Mouse (Mus musculus) CH12.LX (cell line): ENCODE measurements at regions not wholly inside any gene's neighbourhood (a gene's known extent, or its start where the extent isn't known, plus 50 kb on each side); places are given as distances from the start of the nearest gene placed in this dataset.

ENCODE experiments used
- DNase-seq: peaks from one replicate; pipeline ENCODE4 v3.0.0-alpha.2; 2013; ENCODE audit errors: extremely low read depth
- H3K27ac ChIP-seq: 2 replicates; pipeline ENCODE4 v1.5.1; 2012; ENCODE audit warnings: low read depth, mild to moderate bottlenecking, control low read depth, moderate library complexity; ENCODE audit not compliant: insufficient read depth
- H3K27me3 ChIP-seq: replicated peaks from 2 replicates; pipeline ENCODE3; 2012; ENCODE audit warnings: inconsistent platforms
- H3K36me3 ChIP-seq, 2 experiments: replicated peaks in 1 of 2; 2 replicates each; pipeline versions ENCODE3 to v1.6.1; 2012; ENCODE audit warnings: inconsistent platforms in 1 of 2, low read length in 1 of 2, mild to moderate bottlenecking in 1 of 2, mixed read lengths in 1 of 2, moderate library complexity in 1 of 2; ENCODE audit not compliant: control insufficient read depth in 1 of 2, insufficient read depth in 1 of 2
- H3K4me1 ChIP-seq, 2 experiments: 2 replicates each; pipeline ENCODE4 v1.6.1; 2012; ENCODE audit warnings: inconsistent platforms in 1 of 2, moderate library complexity in 1 of 2; ENCODE audit not compliant: insufficient read depth in 2 of 2, control insufficient read depth in 1 of 2
- H3K4me2 ChIP-seq: 2 replicates; pipeline ENCODE4 v1.6.1; 2012; ENCODE audit warnings: low read depth, mild to moderate bottlenecking, control low read depth; ENCODE audit not compliant: poor library complexity, insufficient read depth, severe bottlenecking
- H3K4me3 ChIP-seq, 3 experiments: fragments of 150-350 bp in 1 of 3; sonication (generic) in 1 of 3; replicated peaks in 1 of 3; 2 replicates each; pipeline versions ENCODE3 to v1.5.1; 2011 to 2012; ENCODE audit warnings: low read depth in 2 of 3, low read length in 2 of 3, mild to moderate bottlenecking in 2 of 3, moderate library complexity in 2 of 3, control low read depth in 1 of 3, improper control_type of control experiment in 1 of 3, inconsistent platforms in 1 of 3, mixed read lengths in 1 of 3; ENCODE audit not compliant: poor library complexity in 1 of 3
- H3K79me2 ChIP-seq: replicated peaks from 2 replicates; pipeline ENCODE4 v1.6.1; 2012; ENCODE audit warnings: mild to moderate bottlenecking, moderate library complexity; ENCODE audit not compliant: control insufficient read depth, poor library complexity, insufficient read depth, severe bottlenecking; ENCODE audit errors: extremely low read depth
- H3K9ac ChIP-seq: 2 replicates; pipeline ENCODE4 v1.6.1; 2012; ENCODE audit warnings: low read depth, mild to moderate bottlenecking, control low read depth, moderate library complexity; ENCODE audit not compliant: insufficient read depth
- H3K9me3 ChIP-seq: replicated peaks from 2 replicates; pipeline ENCODE3; 2012; ENCODE audit warnings: low read length, inconsistent platforms, mixed read lengths
- BHLHE40 ChIP-seq: IDR thresholded peaks from 2 replicates; pipeline ENCODE4 v1.6.1; 2011; ENCODE audit warnings: mild to moderate bottlenecking, low read depth, low read length, improper control_type of control experiment
- CHD1 ChIP-seq: IDR thresholded peaks from 2 replicates; pipeline ENCODE4 v1.6.1; 2012; ENCODE audit warnings: low read depth, low read length, improper control_type of control experiment, inconsistent platforms
- CTCF ChIP-seq, 2 experiments: IDR thresholded peaks in 1 of 2; conservative IDR thresholded peaks in 1 of 2; 2 replicates each; pipeline ENCODE4 v1.5.1; 2011 to 2012; ENCODE audit warnings: low read depth in 2 of 2, low read length in 2 of 2, improper control_type of control experiment in 1 of 2, inconsistent platforms in 1 of 2, mild to moderate bottlenecking in 1 of 2, moderate library complexity in 1 of 2
- E2F4 ChIP-seq: IDR thresholded peaks from 2 replicates; pipeline ENCODE4 v1.6.1; 2011; ENCODE audit warnings: low read depth, low read length, improper control_type of control experiment; ENCODE audit not compliant: insufficient replicate concordance
- EP300 ChIP-seq: IDR thresholded peaks from 2 replicates; pipeline ENCODE4 v1.6.1; 2011; ENCODE audit warnings: low read length, improper control_type of control experiment
- GABPA ChIP-seq: IDR thresholded peaks from 2 replicates; pipeline ENCODE4 v1.6.1; 2012; ENCODE audit warnings: low read depth, low read length, improper control_type of control experiment, inconsistent platforms; ENCODE audit not compliant: insufficient replicate concordance
- IRF4 ChIP-seq: IDR thresholded peaks from 2 replicates; pipeline ENCODE4 v1.6.1; 2014; ENCODE audit warnings: low read depth, mild to moderate bottlenecking, inconsistent platforms, low read length, improper control_type of control experiment
- JUN ChIP-seq: IDR thresholded peaks from 2 replicates; pipeline ENCODE4 v1.6.1; 2011; ENCODE audit warnings: low read depth, mild to moderate bottlenecking, low read length, improper control_type of control experiment, moderate library complexity; ENCODE audit not compliant: insufficient read depth
- JUND ChIP-seq: conservative IDR thresholded peaks from 2 replicates; pipeline ENCODE4 v1.6.1; 2011; ENCODE audit warnings: low read depth, low read length, improper control_type of control experiment
- KAT2A ChIP-seq: IDR thresholded peaks from 2 replicates; pipeline ENCODE4 v1.6.1; 2012; ENCODE audit warnings: low read length, improper control_type of control experiment, inconsistent platforms; ENCODE audit not compliant: insufficient replicate concordance
- MAFK ChIP-seq: IDR thresholded peaks from 2 replicates; pipeline ENCODE4 v1.6.1; 2011; ENCODE audit warnings: low read length, improper control_type of control experiment; ENCODE audit not compliant: insufficient replicate concordance
- MAX ChIP-seq: IDR thresholded peaks from 2 replicates; pipeline ENCODE4 v1.6.1; 2011; ENCODE audit warnings: low read length, improper control_type of control experiment
- MAZ ChIP-seq: IDR thresholded peaks from 2 replicates; pipeline ENCODE4 v1.6.1; 2012; ENCODE audit warnings: low read depth, mild to moderate bottlenecking, inconsistent platforms, low read length, improper control_type of control experiment, moderate library complexity
- MYC ChIP-seq: IDR thresholded peaks from 2 replicates; pipeline ENCODE4 v1.6.1; 2011; ENCODE audit warnings: low read depth, mild to moderate bottlenecking, improper control_type of control experiment, low read length
- NELFE ChIP-seq: IDR thresholded peaks from 2 replicates; pipeline ENCODE4 v1.6.1; 2011; ENCODE audit warnings: low read depth, low read length, improper control_type of control experiment
- NRF1 ChIP-seq: IDR thresholded peaks from 2 replicates; pipeline ENCODE4 v1.6.1; 2014; ENCODE audit warnings: low read depth, mild to moderate bottlenecking, inconsistent platforms, low read length, improper control_type of control experiment, moderate library complexity
- PAX5 ChIP-seq: IDR thresholded peaks from 2 replicates; pipeline ENCODE4 v1.6.1; 2012; ENCODE audit warnings: low read length, inconsistent platforms, mixed read lengths
- POLR2A ChIP-seq: IDR thresholded peaks from 2 replicates; pipeline ENCODE4 v1.6.1; 2011; ENCODE audit warnings: low read depth, mild to moderate bottlenecking, improper control_type of control experiment, low read length
- POLR2AphosphoS2 ChIP-seq: IDR thresholded peaks from 2 replicates; pipeline ENCODE4 v1.6.1; 2011; ENCODE audit warnings: low read depth, low read length, improper control_type of control experiment
- RAD21 ChIP-seq: IDR thresholded peaks from 2 replicates; pipeline ENCODE4 v1.6.1; 2011; ENCODE audit warnings: low read depth, mild to moderate bottlenecking, low read length, improper control_type of control experiment, moderate library complexity
- SMC3 ChIP-seq: IDR thresholded peaks from 2 replicates; pipeline ENCODE4 v1.6.1; 2011; ENCODE audit warnings: low read depth, low read length, improper control_type of control experiment
- TCF12 ChIP-seq: IDR thresholded peaks from 2 replicates; pipeline ENCODE4 v1.6.1; 2014; ENCODE audit warnings: low read depth, mild to moderate bottlenecking, inconsistent platforms, low read length, improper control_type of control experiment
- USF2 ChIP-seq: conservative IDR thresholded peaks from 2 replicates; pipeline ENCODE4 v1.6.1; 2011; ENCODE audit warnings: low read depth, low read length, improper control_type of control experiment
- ZKSCAN1 ChIP-seq: IDR thresholded peaks from 2 replicates; pipeline ENCODE4 v1.6.1; 2012; ENCODE audit warnings: low read depth, inconsistent platforms, low read length, improper control_type of control experiment, borderline replicate concordance
- ZMIZ1 ChIP-seq: IDR thresholded peaks from 2 replicates; pipeline ENCODE4 v1.6.1; 2012; ENCODE audit warnings: low read depth, mild to moderate bottlenecking, inconsistent platforms, low read length, improper control_type of control experiment
- ZNF384 ChIP-seq: IDR thresholded peaks from 2 replicates; pipeline ENCODE4 v1.6.1; 2012; ENCODE audit warnings: low read depth, low read length, improper control_type of control experiment, inconsistent platforms
- dilution Hi-C: fragments of 300-500 bp; cut with MboI; formaldehyde crosslinking; loops from 2 replicates; pipeline ENCODE4 v1.14.3; 2020; ENCODE audit warnings: low sequenced_read_pairs; ENCODE audit not compliant: extremely low pct_unique_long_range_greater_than_20kb, extremely low pct_ligation_motif_present
- in situ Hi-C: fragments of 300-500 bp; cut with MboI; formaldehyde crosslinking; loops from 3 replicates; pipeline ENCODE4 v1.14.3; 2019; ENCODE audit warnings: low sequenced_read_pairs, low pct_ligation_motif_present, low pct_unique_long_range_greater_than_20kb, mixed read lengths

DNA sequence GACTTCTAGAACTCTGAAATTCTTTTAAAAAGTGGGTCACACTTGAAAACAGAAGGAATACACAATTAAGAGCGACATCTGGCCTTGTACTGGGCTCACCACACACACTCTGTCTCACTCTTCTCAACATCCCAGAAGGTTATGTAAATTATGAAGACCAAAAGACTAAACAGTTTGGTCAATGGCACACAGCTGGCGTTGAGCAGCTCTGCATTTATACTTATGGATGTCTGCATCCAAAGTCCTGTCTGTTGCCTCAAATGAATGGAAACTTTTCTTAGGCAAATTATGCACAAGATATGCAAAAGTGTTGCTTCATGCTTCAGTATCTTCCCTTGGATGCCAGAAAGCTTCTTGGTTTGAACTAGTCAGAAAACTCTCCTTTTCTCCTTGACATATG is 323.5 kb downstream of the Ppp3ca start:
- Histone ChIP-seq H3K4me2 (no peak overlapping the region), H3K27ac (no peak overlapping the region), H3K4me3 (no peak overlapping the region), H3K4me1 (peaks cover 0 to 17% of the 10 kb centered on the region in 2 experiments; a peak in 3 of 4 replicates), H3K36me3 (no peaks in the 10 kb centered on the region), H3K9me3 (peaks cover 2% of the 10 kb centered on the region), H3K9ac (no peak overlapping the region), H3K27me3 (no peaks in the 10 kb centered on the region), H3K79me2 (no peaks in the 10 kb centered on the region)
- dilution Hi-C loops (no loop called here), in situ Hi-C loops (no loop called here)
- peak; percentile 74 for DNase-seq
- 0 out of 2 replicates have a peak, but pooled peaks have one; percentile 14 for TF ChIP-seq JUND
- 0 out of 4 replicates have a peak, but pooled peaks of 1 of the 2 experiments have one; percentile 8 for TF ChIP-seq CTCF (conservative IDR thresholded peaks at IDR 0.05 in 1 of 2, IDR thresholded peaks at IDR 0.05 in 1 of 2; ENCODE audit: low read depth in 2 of 2, low read length in 2 of 2)
- no peak; the same call in 1 of the 2 replicates for TF ChIP-seq RAD21
- TF ChIP-seq EP300: peak; percentile 64
- no peak for TF ChIP-seq GABPA
- 0 out of 2 replicates have a peak, but pooled peaks have one; percentile 8 for TF ChIP-seq SMC3
- peak; percentile 21; the same call in 1 of the 2 replicates for TF ChIP-seq MYC
- TF ChIP-seq TCF12: no peak
- 0 out of 2 replicates have a peak, but pooled peaks have one; percentile 14 for TF ChIP-seq KAT2A
- no peak for TF ChIP-seq POLR2A
- TF ChIP-seq MAFK: 0 out of 2 replicates have a peak, but pooled peaks have one; percentile 20
- TF ChIP-seq NELFE: no peak
- no peak for TF ChIP-seq JUN
- TF ChIP-seq POLR2AphosphoS2: no peak
- TF ChIP-seq ZKSCAN1: no peak
- TF ChIP-seq ZMIZ1: no peak
- no peak for TF ChIP-seq USF2
- TF ChIP-seq BHLHE40: peak; percentile 40; the same call in 1 of the 2 replicates
- no peak for TF ChIP-seq ZNF384
- TF ChIP-seq PAX5: no peak
- no peak for TF ChIP-seq CHD1
- no peak for TF ChIP-seq NRF1
- peak; percentile 15; the same call in 1 of the 2 replicates for TF ChIP-seq MAX
- TF ChIP-seq IRF4: 0 out of 2 replicates have a peak, but pooled peaks have one; percentile 3
- TF ChIP-seq E2F4: no peak
- TF ChIP-seq MAZ: no peak
